Mouse (Mus musculus) hindbrain, postnatal 0 days (tissue): Measurements from ENCODE around the gene Ticrr. TPM values are rescaled to one million over a fixed set of nuclear protein-coding genes. Genes with fewer than 3 reads are reported as not detected.
A peak's percentile ranks its signal among the peaks of the same experiment; 100 is the strongest.

ENCODE experiments used
- ATAC-seq: fragments of 200-750 bp; cut with Nextera tagmentation; 2 replicates; pipeline ENCODE4 v1.8.0; 2017; ENCODE audit warnings: mild to moderate bottlenecking, moderate TSS enrichment, moderate library complexity
- DNase-seq: peaks from one replicate; pipeline ENCODE4 v3.0.0-alpha.2; 2015; ENCODE audit warnings: low spot score
- H3K27ac ChIP-seq: fragments of 300-500 bp; sonication (generic); 2 replicates; pipeline ENCODE4 v1.5.1; 2014; ENCODE audit warnings: mild to moderate bottlenecking
- H3K27me3 ChIP-seq: fragments of 300-500 bp; sonication (generic); 2 replicates; pipeline ENCODE4 v1.6.1; 2014; ENCODE audit warnings: low read length, mixed read lengths; ENCODE audit not compliant: insufficient read depth
- H3K36me3 ChIP-seq: fragments of 300-500 bp; sonication (generic); 2 replicates; pipeline ENCODE4 v1.6.1; 2014; ENCODE audit warnings: low read length, mixed read lengths; ENCODE audit not compliant: insufficient read depth
- H3K4me1 ChIP-seq: fragments of 300-500 bp; sonication (generic); 2 replicates; pipeline ENCODE4 v1.6.1; 2014; ENCODE audit warnings: antibody characterized with exemption, low read length, mixed read lengths; ENCODE audit not compliant: insufficient read depth
- H3K4me2 ChIP-seq: fragments of 300-500 bp; sonication (generic); 2 replicates; pipeline ENCODE4 v1.6.1; 2014; ENCODE audit warnings: low read depth, mild to moderate bottlenecking, low read length, moderate library complexity, mixed read lengths
- H3K4me3 ChIP-seq: fragments of 300-500 bp; sonication (generic); 2 replicates; pipeline ENCODE4 v1.5.1; 2014; ENCODE audit warnings: low read length
- H3K9ac ChIP-seq: fragments of 300-500 bp; sonication (generic); replicated peaks from 2 replicates; pipeline ENCODE4 v1.6.1; 2014; ENCODE audit warnings: mild to moderate bottlenecking, low read length, moderate library complexity, mixed read lengths
- H3K9me3 ChIP-seq: fragments of 300-500 bp; sonication (generic); 2 replicates; pipeline ENCODE4 v1.6.1; 2016; ENCODE audit warnings: low read length, mixed read lengths
- CTCF ChIP-seq: IDR thresholded peaks from 2 replicates; pipeline ENCODE4 v1.5.1; 2016; ENCODE audit warnings: antibody characterized with exemption, control low read depth, low read depth
- WGBS: fragments of 180-500 bp; shearing (Covaris S2); extraction: QIAGEN DNeasy Blood & Tissue Kit; methylation state at CpG from one replicate; pipeline ENCODE4 v1.1.7; 2014; 5-methylcytosine and 5-hydroxymethylcytosine counted together
- polyA plus RNA-seq: library from polyadenylated mRNA; unstranded; fragments of >200 nt; fragmentation: Nextera tagmentation; extraction: Ambion mirVana; gene quantifications from 2 replicates; pipeline ENCODE4 v1.2.1, GENCODE M21; 2015
- total RNA-seq: library from RNA; depleted of rRNA; stranded (reverse); fragments of >200 nt; gene quantifications from 2 replicates; pipeline ENCODE4 v1.2.3, GENCODE M21; 2014; rRNA removed

Ticrr gene
- total and polyA plus RNA-seq, 2 experiments from 2014 or later, result 2.0 to 8.8 TPM

DNA sequence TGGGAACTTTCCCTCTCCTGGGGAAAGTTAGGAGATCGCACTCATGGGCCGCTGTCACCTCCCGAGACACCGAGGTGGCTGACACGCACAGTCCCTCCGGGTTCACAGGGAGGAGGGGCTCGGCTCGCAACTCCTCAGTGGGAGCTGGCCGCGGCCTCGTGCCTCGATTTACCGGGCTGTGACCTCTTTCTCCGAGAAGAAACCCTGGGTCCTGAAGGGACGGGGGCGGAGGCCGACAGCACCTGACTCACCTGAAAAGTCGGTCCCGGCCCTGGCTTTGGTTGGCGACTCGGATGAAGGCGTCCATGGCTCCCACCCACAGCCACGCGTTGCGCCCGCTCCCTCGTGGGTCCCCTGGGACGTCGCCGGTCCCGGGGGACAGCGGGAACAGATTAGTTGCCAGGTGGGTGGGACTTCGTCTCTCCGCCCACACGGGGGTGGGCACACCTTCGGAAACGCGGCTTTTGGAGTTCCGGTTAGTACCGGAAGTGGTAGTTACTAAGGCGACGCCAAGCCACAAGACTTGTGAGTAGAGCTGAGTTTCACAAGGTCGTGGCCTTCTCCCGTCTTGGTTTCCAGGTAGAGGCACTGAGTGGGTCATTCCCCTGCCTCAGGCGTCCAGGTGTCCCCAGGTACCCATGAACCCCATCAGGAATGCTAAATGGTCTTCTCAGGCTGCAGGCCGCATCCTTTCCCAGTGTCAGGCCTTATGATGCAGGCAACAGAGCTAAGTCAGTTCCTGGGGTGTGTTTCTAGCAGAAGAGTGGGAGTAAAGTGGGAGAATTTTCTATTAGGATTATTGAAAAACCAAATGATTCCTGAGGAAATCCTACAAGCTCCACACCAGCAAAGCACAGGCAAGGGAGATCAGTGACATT lies 82.9 kb downstream of the Ticrr start, which contains the start of the genes Pex11a and Wdr93:
Gene Pex11a (minus strand): TSS at position 473 of the 878 bp plus-strand sequence.
Gene Wdr93 (plus strand): TSS at position 505 of the 878 bp plus-strand sequence.
- Histone ChIP-seq H3K27me3 (no peaks in the 10 kb centered on the region), H3K4me3 (peak within 1 kb of the TSS; percentile 65), H3K9ac (peak within 1 kb of the TSS; percentile 55), H3K4me1 (peaks cover 5% of the 10 kb centered on the region; the same call in 1 of the 2 replicates), H3K4me2 (peak within 1 kb of the TSS; percentile 99), H3K9me3 (no peaks in the 10 kb centered on the region), H3K36me3 (no peaks in the 10 kb centered on the region), H3K27ac (no peak within 1 kb of the TSS)
- peak; percentile 95 for ATAC-seq
- WGBS, result 3% methylated on average over 43 of the region's 46 CpGs
- peak; percentile 93 for DNase-seq
- no peak for TF ChIP-seq CTCF

- H3K36me3 ChIP-seq, result no peaks in the 10 kb centered on the region
- H3K9ac ChIP-seq, result no peak overlapping the region
- no peak overlapping the region for H3K4me3 ChIP-seq
- no peak for DNase-seq
- no peak for ATAC-seq
- H3K27ac ChIP-seq, result no peak overlapping the region
- H3K4me2 ChIP-seq, result no peak overlapping the region
- H3K9me3 ChIP-seq, result no peaks in the 10 kb centered on the region
- H3K27me3 ChIP-seq, result no peaks in the 10 kb centered on the region
- WGBS, result 90% methylated on average over 9 of the region's 9 CpGs
- TF ChIP-seq CTCF, result no peak
- peaks cover 5% of the 10 kb centered on the region; the same call in 1 of the 2 replicates for H3K4me1 ChIP-seq
Observed at GRCm38 (mm10) chr7:79744051-79744450, 84.1 kb downstream of the Ticrr start.

DNA sequence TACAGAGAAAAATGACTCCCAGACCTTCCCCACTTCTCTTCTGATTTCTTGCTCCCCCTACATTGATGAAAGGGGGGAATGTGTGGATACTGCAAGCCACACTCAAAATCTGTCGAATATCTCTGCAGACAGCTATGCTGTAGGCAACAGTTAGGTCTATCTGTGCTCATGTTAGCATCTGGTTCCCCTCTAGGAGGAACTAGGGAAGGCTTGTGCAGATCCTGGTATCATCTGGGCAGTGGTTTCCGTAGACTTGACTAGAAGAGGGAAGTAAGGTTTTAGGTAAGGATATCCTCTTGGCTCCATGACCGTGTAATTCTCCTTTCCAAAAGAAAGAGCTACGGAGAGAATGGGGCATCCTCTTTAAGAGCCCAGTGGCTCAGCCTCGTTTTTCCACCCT lies 84.6 kb downstream of the Ticrr start:
- Histone ChIP-seq H3K9ac (no peak overlapping the region), H3K4me2 (no peak overlapping the region), H3K4me1 (peaks cover 5% of the 10 kb centered on the region; the same call in 1 of the 2 replicates), H3K4me3 (no peak overlapping the region), H3K36me3 (no peaks in the 10 kb centered on the region), H3K27me3 (no peaks in the 10 kb centered on the region), H3K9me3 (no peaks in the 10 kb centered on the region), H3K27ac (no peak overlapping the region)
- WGBS, result 87% methylated on average over 5 of the region's 5 CpGs
- ATAC-seq (no peak), DNase-seq (no peak)
- no peak for TF ChIP-seq CTCF

- no peak for ATAC-seq
- H3K27ac ChIP-seq, result no peak overlapping the region
- H3K36me3 ChIP-seq, result no peaks in the 10 kb centered on the region
- no peaks in the 10 kb centered on the region for H3K9me3 ChIP-seq
- WGBS, result 72% methylated on average over 6 of the region's 6 CpGs
- no peak overlapping the region for H3K4me2 ChIP-seq
- H3K27me3 ChIP-seq, result no peaks in the 10 kb centered on the region
- no peak overlapping the region for H3K4me3 ChIP-seq
- no peak for DNase-seq
- H3K4me1 ChIP-seq, result peaks cover 5% of the 10 kb centered on the region; the same call in 1 of the 2 replicates
- TF ChIP-seq CTCF, result no peak
- H3K9ac ChIP-seq, result no peak overlapping the region
Observed at GRCm38 (mm10) chr7:79747659-79748058, 87.7 kb downstream of the Ticrr start.

Other genes with a start within 250 kb of the Ticrr start
- gene Polg, start 193.8 kb upstream of the Ticrr start, total RNA-seq, result 60.0 and 79.5 TPM in 2 replicates
- gene Polg, start 193.8 kb upstream of the Ticrr start, polyA plus RNA-seq, result 23.8 and 23.9 TPM in 2 replicates
- 0.68 and 2.5 TPM in 2 replicates for gene Rhcg, start 42.5 kb upstream of the Ticrr start, total RNA-seq
- gene Rhcg, start 42.5 kb upstream of the Ticrr start, polyA plus RNA-seq, result 4.0 and 4.3 TPM in 2 replicates
- 7.3 and 8.5 TPM in 2 replicates for gene Kif7, start 55.5 kb downstream of the Ticrr start, total RNA-seq
- gene Kif7, start 55.5 kb downstream of the Ticrr start, polyA plus RNA-seq, result 1.9 and 2.3 TPM in 2 replicates
- 0.21 and 7.3 TPM in 2 replicates for gene Plin1, start 72.7 kb downstream of the Ticrr start, total RNA-seq
- gene Plin1, start 72.7 kb downstream of the Ticrr start, polyA plus RNA-seq, result 0.33 and 0.44 TPM in 2 replicates
- 2.9 and 3.2 TPM in 2 replicates for gene Pex11a, start 82.9 kb downstream of the Ticrr start, total RNA-seq
- gene Pex11a, start 82.9 kb downstream of the Ticrr start, polyA plus RNA-seq, result 13.5 and 14.0 TPM in 2 replicates
- 0.54 and 1.3 TPM in 2 replicates for gene Wdr93, start 83.0 kb downstream of the Ticrr start, total RNA-seq
- 0.24 and 0.30 TPM in 2 replicates for gene Wdr93, start 83.0 kb downstream of the Ticrr start, polyA plus RNA-seq
- 0.32 and 0.52 TPM in 2 replicates for gene Mesp1, start 133.6 kb downstream of the Ticrr start, total RNA-seq
- gene Mesp1, start 133.6 kb downstream of the Ticrr start, polyA plus RNA-seq, result 0.63 and 0.83 TPM in 2 replicates
- gene Mesp2, start 150.5 kb downstream of the Ticrr start, total RNA-seq, result 1.5 and 1.7 TPM in 2 replicates
- gene Mesp2, start 150.5 kb downstream of the Ticrr start, polyA plus RNA-seq, result 1.1 and 1.5 TPM in 2 replicates
- 4.1 and 12.1 TPM in 2 replicates for gene Anpep, start 200.9 kb downstream of the Ticrr start, total RNA-seq
- 3.7 and 5.0 TPM in 2 replicates for gene Anpep, start 200.9 kb downstream of the Ticrr start, polyA plus RNA-seq